Mouse (Mus musculus) midbrain, embryonic 15.5 days (tissue): Measurements from ENCODE around the gene Mlx. TPM values are rescaled to one million over a fixed set of nuclear protein-coding genes. Genes with fewer than 3 reads are reported as not detected.
A peak's percentile ranks its signal among the peaks of the same experiment; 100 is the strongest.

Source experiments
- ATAC-seq: fragments of 200-750 bp; cut with Nextera tagmentation; replicated peaks from 2 replicates; pipeline ENCODE4 v1.8.0; 2017; ENCODE audit warnings: moderate TSS enrichment
- H3K27ac ChIP-seq: fragments of 300-500 bp; sonication (generic); 2 replicates; pipeline ENCODE4 v1.5.1; 2015; ENCODE audit warnings: mild to moderate bottlenecking, inconsistent platforms
- H3K27me3 ChIP-seq: fragments of 300-500 bp; sonication (generic); replicated peaks from 2 replicates; pipeline ENCODE4 v1.6.1; 2015; ENCODE audit warnings: inconsistent platforms
- H3K36me3 ChIP-seq: fragments of 300-500 bp; sonication (generic); replicated peaks from 2 replicates; pipeline ENCODE4 v1.6.1; 2015; ENCODE audit warnings: inconsistent platforms
- H3K4me1 ChIP-seq: fragments of 300-500 bp; sonication (generic); 2 replicates; pipeline ENCODE4 v1.6.1; 2015; ENCODE audit warnings: inconsistent platforms
- H3K4me2 ChIP-seq: fragments of 300-500 bp; sonication (generic); 2 replicates; pipeline ENCODE4 v1.6.1; 2015; ENCODE audit warnings: inconsistent platforms, mild to moderate bottlenecking, moderate library complexity
- H3K4me3 ChIP-seq: fragments of 300-500 bp; sonication (generic); 2 replicates; pipeline ENCODE4 v1.5.1; 2015; ENCODE audit warnings: mild to moderate bottlenecking, inconsistent platforms
- H3K9ac ChIP-seq: fragments of 300-500 bp; sonication (generic); 2 replicates; pipeline ENCODE4 v1.6.1; 2015; ENCODE audit warnings: mild to moderate bottlenecking, inconsistent platforms
- H3K9me3 ChIP-seq: fragments of 300-500 bp; sonication (generic); 2 replicates; pipeline ENCODE4 v1.6.1; 2016; ENCODE audit warnings: inconsistent platforms
- WGBS: fragments of 180-500 bp; shearing (Covaris S2); methylation state at CpG from one replicate; pipeline ENCODE4 v1.1.7; 2015; ENCODE audit warnings: mixed read lengths; 5-methylcytosine and 5-hydroxymethylcytosine counted together
- polyA plus RNA-seq: library from polyadenylated mRNA; unstranded; fragments of >200 nt; fragmentation: Nextera tagmentation; extraction: Ambion mirVana; gene quantifications from 2 replicates; pipeline ENCODE4 v1.2.1, GENCODE M21; 2015

Mlx gene
- polyA plus RNA-seq, 1 experiment from 2014 or later = 103 TPM

GRCm38 (mm10) chr11:101084811-101085210 lies 2.3 kb upstream of the Mlx start:
- no peak overlapping the region for H3K27ac ChIP-seq
- ATAC-seq = no peak
- H3K36me3 ChIP-seq = peaks cover 8% of the 10 kb centered on the region
- 91% methylated on average over 12 of the region's 12 CpGs for WGBS
- peaks cover 45% of the 10 kb centered on the region for H3K4me1 ChIP-seq
- peaks cover 14% of the 10 kb centered on the region for H3K27me3 ChIP-seq
- no peak overlapping the region for H3K4me3 ChIP-seq
- no peaks in the 10 kb centered on the region for H3K9me3 ChIP-seq
- H3K4me2 ChIP-seq = no peak overlapping the region
- H3K9ac ChIP-seq = no peak overlapping the region

GRCm38 (mm10) chr11:101085617-101086322 lies 1.3 kb upstream of the Mlx start:
- H3K9me3 ChIP-seq = no peaks in the 10 kb centered on the region
- peaks cover 45% of the 10 kb centered on the region for H3K4me1 ChIP-seq
- ATAC-seq = no peak
- H3K4me2 ChIP-seq = no peak overlapping the region
- H3K27ac ChIP-seq = no peak overlapping the region; the same call in 1 of the 2 replicates
- H3K9ac ChIP-seq = 0 out of 2 replicates have a peak overlapping the region, but pooled peaks have one; percentile 73
- peaks cover 16% of the 10 kb centered on the region for H3K36me3 ChIP-seq
- H3K4me3 ChIP-seq = no peak overlapping the region
- 93% methylated on average over 18 of the region's 18 CpGs for WGBS
- peaks cover 4% of the 10 kb centered on the region for H3K27me3 ChIP-seq

- H3K4me1 ChIP-seq = peaks cover 45% of the 10 kb centered on the region
- H3K9me3 ChIP-seq = no peaks in the 10 kb centered on the region
- peak overlapping the region; percentile 73 for H3K9ac ChIP-seq
- peak overlapping the region; percentile 85 for H3K27ac ChIP-seq
- peaks cover 21% of the 10 kb centered on the region for H3K36me3 ChIP-seq
- H3K4me2 ChIP-seq = peak overlapping the region; percentile 80
- no peaks in the 10 kb centered on the region for H3K27me3 ChIP-seq
- H3K4me3 ChIP-seq = peak overlapping the region; percentile 73; the same call in 1 of the 2 replicates
- 83% methylated on average over 6 of the region's 6 CpGs for WGBS
- no peak for ATAC-seq
Observed at GRCm38 (mm10) chr11:101086323-101086674, 778 bp upstream of the Mlx start.

- no peaks in the 10 kb centered on the region for H3K27me3 ChIP-seq
- H3K27ac ChIP-seq = peak overlapping the region; percentile 85
- peak overlapping the region; percentile 73 for H3K9ac ChIP-seq
- H3K4me2 ChIP-seq = peak overlapping the region; percentile 80
- WGBS = 12% methylated on average over 8 of the region's 8 CpGs
- peak overlapping the region; percentile 73 for H3K4me3 ChIP-seq
- H3K4me1 ChIP-seq = peaks cover 36% of the 10 kb centered on the region
- no peaks in the 10 kb centered on the region for H3K9me3 ChIP-seq
- H3K36me3 ChIP-seq = peaks cover 30% of the 10 kb centered on the region
- no peak for ATAC-seq
Observed at GRCm38 (mm10) chr11:101087682-101088055, 592 bp downstream of the Mlx start.

DNA sequence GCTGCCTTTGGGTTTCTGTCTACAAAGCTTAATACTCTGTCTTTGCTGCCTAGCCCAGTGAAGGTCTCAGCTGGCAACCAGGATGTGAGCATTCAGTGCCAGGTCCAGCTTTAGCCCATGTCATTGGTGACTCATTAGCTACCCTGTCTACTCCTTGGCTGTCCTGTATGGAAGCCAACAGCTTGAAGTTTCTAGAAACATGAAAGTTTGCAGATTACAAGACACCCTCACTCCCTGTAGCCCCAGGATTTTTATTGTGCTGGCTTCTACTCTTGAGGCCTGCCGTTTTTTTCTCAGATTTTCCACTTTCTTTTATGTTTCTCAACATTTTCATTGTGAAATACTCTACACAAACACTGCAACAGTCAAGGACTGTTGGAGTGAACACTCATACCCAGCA lies 2.9 kb downstream of the Mlx start:
- no peaks in the 10 kb centered on the region for H3K9me3 ChIP-seq
- WGBS = 88% methylated on average over 1 of the region's 1 CpGs
- peaks cover 35% of the 10 kb centered on the region for H3K36me3 ChIP-seq

GRCm38 (mm10) chr11:101094930-101095313 lies 7.8 kb downstream of the Mlx start:
- H3K4me3 ChIP-seq = peak overlapping the region; percentile 68
- H3K4me2 ChIP-seq = peak overlapping the region; percentile 84
- WGBS = 1% methylated on average over 18 of the region's 18 CpGs
- H3K9ac ChIP-seq = peak overlapping the region; percentile 39
- peak overlapping the region; percentile 90 for H3K27ac ChIP-seq
- H3K4me1 ChIP-seq = peaks cover 13% of the 10 kb centered on the region
- H3K27me3 ChIP-seq = no peaks in the 10 kb centered on the region
- peak; percentile 53 for ATAC-seq
- no peaks in the 10 kb centered on the region for H3K9me3 ChIP-seq
- peaks cover 58% of the 10 kb centered on the region for H3K36me3 ChIP-seq

More for the DNA sequence above, 2.9 kb downstream of the Mlx start:
- Histone ChIP-seq H3K4me3 (no peak overlapping the region), H3K27ac (no peak overlapping the region), H3K27me3 (no peaks in the 10 kb centered on the region), H3K9ac (no peak overlapping the region), H3K4me2 (no peak overlapping the region), H3K4me1 (peaks cover 34% of the 10 kb centered on the region)
- ATAC-seq = no peak

DNA sequence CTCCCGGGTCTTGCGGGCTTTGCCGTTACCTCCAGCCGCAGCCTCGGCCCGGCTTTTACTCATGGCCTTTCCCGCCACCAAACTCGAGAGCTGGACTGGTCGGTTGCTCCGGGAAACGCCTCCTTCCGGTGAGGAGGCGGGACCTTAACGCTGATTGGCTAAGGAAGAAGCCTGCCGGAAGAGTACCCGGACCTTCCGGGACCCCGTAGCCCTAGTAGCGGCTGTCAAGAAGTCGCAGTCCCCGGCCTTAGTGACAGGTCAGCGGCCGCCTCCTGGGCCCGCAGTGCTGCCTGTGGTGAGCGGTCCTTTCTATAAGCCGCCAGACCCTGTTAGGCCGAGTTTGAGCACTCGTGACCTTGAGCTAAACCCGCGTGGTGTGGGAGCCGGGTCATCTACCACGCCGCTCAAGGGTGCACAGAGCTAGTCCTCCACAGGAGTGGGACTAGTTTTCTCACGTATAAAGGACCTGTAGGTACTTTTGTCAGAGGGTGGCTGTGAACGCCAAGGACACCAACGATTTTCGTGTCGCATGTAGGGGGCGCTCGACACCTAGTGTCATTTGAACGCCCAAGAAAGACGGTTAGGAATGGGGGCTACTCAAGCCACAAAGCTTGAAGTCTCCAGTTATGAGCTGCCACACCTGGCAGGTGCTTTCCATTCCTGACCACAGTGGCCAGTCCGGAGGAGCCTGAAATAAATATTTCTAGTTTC lies 8.4 kb downstream of the Mlx start, which contains the start of gene Psmc3ip:
Gene Psmc3ip (minus strand): TSS at position 123 of the 711 bp plus-strand sequence.
- H3K4me1 ChIP-seq = peaks cover 13% of the 10 kb centered on the region
- H3K4me2 ChIP-seq = peak within 1 kb of the TSS; percentile 84
- H3K9me3 ChIP-seq = no peaks in the 10 kb centered on the region
- WGBS = under 1% methylated on average over 43 of the region's 43 CpGs
- H3K9ac ChIP-seq = peak within 1 kb of the TSS; percentile 75
- peaks cover 58% of the 10 kb centered on the region for H3K36me3 ChIP-seq
- no peaks in the 10 kb centered on the region for H3K27me3 ChIP-seq
- peak within 1 kb of the TSS; percentile 68 for H3K4me3 ChIP-seq
- ATAC-seq = peak; percentile 96
- H3K27ac ChIP-seq = peak within 1 kb of the TSS; percentile 90

- ATAC-seq = no peak
- WGBS = 93% methylated on average over 8 of the region's 8 CpGs
- Histone ChIP-seq H3K4me2 (no peak overlapping the region), H3K4me3 (no peak overlapping the region), H3K27me3 (no peaks in the 10 kb centered on the region), H3K9ac (no peak overlapping the region), H3K9me3 (no peaks in the 10 kb centered on the region), H3K27ac (no peak overlapping the region), H3K36me3 (peaks cover 47% of the 10 kb centered on the region), H3K4me1 (peaks cover 13% of the 10 kb centered on the region)
Observed at GRCm38 (mm10) chr11:101098231-101098630, 11.2 kb downstream of the Mlx start.

- Histone ChIP-seq H3K27me3 (no peaks in the 10 kb centered on the region), H3K9me3 (no peaks in the 10 kb centered on the region), H3K4me1 (no peaks in the 10 kb centered on the region), H3K4me2 (no peak overlapping the region), H3K4me3 (no peak overlapping the region), H3K9ac (no peak overlapping the region), H3K36me3 (peaks cover 37% of the 10 kb centered on the region), H3K27ac (no peak overlapping the region)
- WGBS = 92% methylated on average over 5 of the region's 5 CpGs
- no peak for ATAC-seq
Observed at GRCm38 (mm10) chr11:101103011-101103410, 15.9 kb downstream of the Mlx start.

DNA sequence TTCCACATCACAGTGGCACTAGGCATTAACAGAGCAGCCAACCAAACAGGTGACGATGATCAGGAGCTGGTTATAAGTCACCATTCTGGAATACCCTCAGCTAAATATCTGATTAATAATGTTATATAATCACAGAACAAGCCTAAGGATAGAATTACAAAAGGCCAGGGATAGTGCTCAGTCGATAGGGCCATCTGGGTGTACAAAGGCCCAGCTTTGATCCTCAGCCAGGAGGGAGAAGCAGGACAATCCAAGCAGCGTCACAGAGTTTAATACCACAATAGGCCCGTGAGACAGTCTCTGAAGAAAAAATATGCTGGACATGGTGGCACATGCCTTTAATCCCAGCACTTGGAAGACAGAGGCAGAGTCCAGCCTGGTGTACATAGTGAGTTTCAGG lies 22.3 kb downstream of the Mlx start:
- Histone ChIP-seq H3K4me1 (no peaks in the 10 kb centered on the region), H3K9ac (no peak overlapping the region), H3K9me3 (no peaks in the 10 kb centered on the region), H3K4me3 (no peak overlapping the region), H3K4me2 (no peak overlapping the region), H3K27ac (no peak overlapping the region), H3K27me3 (no peaks in the 10 kb centered on the region), H3K36me3 (0 out of 2 replicates have a peak, but pooled peaks cover 3% of the 10 kb centered on the region)
- 54% methylated on average over 4 of the region's 4 CpGs for WGBS
- ATAC-seq = no peak

DNA sequence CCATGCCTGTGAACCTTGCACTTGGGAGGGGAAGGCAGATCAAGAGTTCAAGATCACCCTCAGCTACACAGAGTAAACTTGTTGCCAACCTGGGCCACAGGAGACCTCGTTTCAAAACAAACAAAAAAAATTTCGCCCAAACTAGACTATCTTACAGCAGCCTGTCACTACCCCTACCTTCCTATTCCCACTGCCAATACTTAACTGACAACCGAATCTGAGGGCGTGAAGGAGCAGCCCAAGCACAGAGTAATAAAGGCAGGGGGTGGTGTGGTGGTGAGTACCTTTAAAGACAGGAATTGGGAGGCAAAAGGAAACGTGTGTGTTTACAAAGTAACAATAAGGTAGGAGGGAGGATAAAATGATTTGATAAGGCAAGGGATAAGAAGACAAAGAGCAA lies 23.6 kb downstream of the Mlx start:
- no peak overlapping the region for H3K9ac ChIP-seq
- H3K4me1 ChIP-seq = peaks cover 5% of the 10 kb centered on the region
- no peaks in the 10 kb centered on the region for H3K36me3 ChIP-seq
- no peak for ATAC-seq
- 69% methylated on average over 5 of the region's 5 CpGs for WGBS
- no peak overlapping the region for H3K27ac ChIP-seq
- H3K4me3 ChIP-seq = no peak overlapping the region
- H3K27me3 ChIP-seq = no peaks in the 10 kb centered on the region
- no peak overlapping the region for H3K4me2 ChIP-seq
- H3K9me3 ChIP-seq = no peaks in the 10 kb centered on the region

DNA sequence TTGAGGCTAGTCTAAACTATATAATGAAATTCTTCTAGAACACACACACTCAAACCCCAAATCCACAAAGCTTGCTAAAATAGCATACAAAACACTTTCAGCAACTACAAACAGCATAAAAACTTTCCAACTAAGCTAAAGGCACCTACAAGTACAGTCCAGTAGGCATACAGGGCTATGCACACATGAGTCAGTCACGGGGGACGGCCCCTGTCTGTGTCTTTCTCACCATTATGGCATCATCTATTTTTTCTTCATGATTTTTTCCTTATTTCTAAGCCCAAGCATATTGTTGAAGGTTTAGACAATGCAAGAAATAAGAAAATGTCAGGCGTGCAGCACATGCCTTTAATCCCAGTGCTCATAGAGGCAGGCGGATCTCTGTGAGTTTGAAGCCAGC lies 24.1 kb downstream of the Mlx start:
- no peak overlapping the region for H3K27ac ChIP-seq
- WGBS = 93% methylated on average over 4 of the region's 4 CpGs
- no peaks in the 10 kb centered on the region for H3K36me3 ChIP-seq
- H3K4me3 ChIP-seq = no peak overlapping the region
- H3K4me2 ChIP-seq = no peak overlapping the region
- H3K4me1 ChIP-seq = peaks cover 9% of the 10 kb centered on the region
- no peak overlapping the region for H3K9ac ChIP-seq
- no peaks in the 10 kb centered on the region for H3K9me3 ChIP-seq
- ATAC-seq = no peak
- H3K27me3 ChIP-seq = no peaks in the 10 kb centered on the region
